Mouse (Mus musculus) megakaryocyte-erythroid progenitor cell, adult 5-6 weeks (primary cell): ENCODE measurements at regions not wholly inside any gene's neighbourhood (a gene's known extent, or its start where the extent isn't known, plus 50 kb on each side); places are given as distances from the start of the nearest gene placed in this dataset.

Source experiments
- ATAC-seq: replicated peaks from 2 replicates; pipeline ENCODE4 v1.8.0; 2016; ENCODE audit warnings: mild to moderate bottlenecking, inconsistent platforms; ENCODE audit not compliant: severe bottlenecking, poor library complexity, low FRiP score, low TSS enrichment

GRCm38 (mm10) chr16:75332853-75333252 is 253.0 kb downstream of the Lipi start:
- ATAC-seq = no peak

GRCm38 (mm10) chr16:75325296-75325695 is 260.6 kb downstream of the Lipi start:
- peak; percentile 94 for ATAC-seq

- no peak for ATAC-seq
These were observed 281.1 kb downstream of the Lipi start for GRCm38 (mm10) chr16:75304743-75305142.

- peak; percentile 41; the same call in 1 of the 2 replicates for ATAC-seq
These were observed 288.4 kb downstream of the Lipi start for GRCm38 (mm10) chr16:75297416-75297815.

- ATAC-seq = no peak
These were observed 293.0 kb downstream of the Lipi start for GRCm38 (mm10) chr16:75292736-75293428.

- peak; percentile 87 for ATAC-seq
These were observed 294.7 kb downstream of the Lipi start for GRCm38 (mm10) chr16:75291194-75291593.

GRCm38 (mm10) chr16:75287150-75287549 is 298.7 kb downstream of the Lipi start:
- no peak for ATAC-seq

GRCm38 (mm10) chr16:75285811-75286210 is 300.1 kb downstream of the Lipi start:
- no peak for ATAC-seq

- no peak for ATAC-seq
These were observed 322.0 kb downstream of the Lipi start for GRCm38 (mm10) chr16:75263903-75264302.

GRCm38 (mm10) chr16:75254981-75255380 is 330.9 kb downstream of the Lipi start:
- no peak for ATAC-seq

- no peak for ATAC-seq
These were observed 336.7 kb downstream of the Lipi start for GRCm38 (mm10) chr16:75249170-75249569.

GRCm38 (mm10) chr16:75240383-75240782 is 345.5 kb downstream of the Lipi start:
- no peak for ATAC-seq

GRCm38 (mm10) chr16:75232133-75232532 is 353.7 kb downstream of the Lipi start:
- ATAC-seq = no peak

GRCm38 (mm10) chr16:75193404-75193803 is 392.5 kb downstream of the Lipi start:
- ATAC-seq = peak; percentile 44; the same call in 1 of the 2 replicates

GRCm38 (mm10) chr16:75190316-75190715 is 395.5 kb downstream of the Lipi start:
- ATAC-seq = no peak

GRCm38 (mm10) chr16:75166040-75166439 is 419.8 kb downstream of the Lipi start:
- no peak for ATAC-seq

- no peak for ATAC-seq
These were observed 420.7 kb downstream of the Lipi start for GRCm38 (mm10) chr16:75164969-75165726.

GRCm38 (mm10) chr16:75159740-75160139 is 426.1 kb downstream of the Lipi start:
- no peak for ATAC-seq

GRCm38 (mm10) chr16:75155441-75156038 is 430.3 kb downstream of the Lipi start:
- ATAC-seq = no peak
